Mouse (Mus musculus): ENCODE data around the gene Dync1i1. TPM values are rescaled to one million over a fixed set of nuclear protein-coding genes. Genes with fewer than 3 reads are reported as not detected.

Gene Dync1i1
- polyA plus RNA-seq, 1 experiment from 2014 or later: 1.4 TPM

GRCm38 (mm10) chr6:6027664-6028063, 302.2 kb downstream of the Dync1i1 start:
- no peak for TF ChIP-seq CTCF (IDR thresholded peaks at IDR 0.05; ENCODE audit: low read depth)
- Histone ChIP-seq H3K9ac (ENCODE audit: low read depth, low read length) (no peak overlapping the region), H3K4me2 (ENCODE audit: low read length) (no peak overlapping the region), H3K27me3 (ENCODE audit: insufficient read depth, low read length) (no peaks in the 10 kb centered on the region), H3K36me3 (ENCODE audit: insufficient read depth, low read length) (no peaks in the 10 kb centered on the region), H3K27ac (no peak overlapping the region), H3K4me1 (replicated peaks; ENCODE audit: insufficient read depth, low read length) (no peaks in the 10 kb centered on the region), H3K4me3 (replicated peaks; ENCODE audit: low read depth, low read length) (no peak overlapping the region), H3K9me3 (replicated peaks; ENCODE audit: low read length) (no peaks in the 10 kb centered on the region)
- ATAC-seq (replicated peaks; ENCODE audit: low FRiP score, low read depth) (no peak), DNase-seq (ENCODE audit: low spot score) (no peak)
- 93% methylated on average over 6 of the region's 6 CpGs for WGBS

GRCm38 (mm10) chr6:6038773-6039550, 313.5 kb downstream of the Dync1i1 start:
- no peak overlapping the region for H3K9ac ChIP-seq (ENCODE audit: low read depth, low read length)
- H3K27me3 ChIP-seq (ENCODE audit: insufficient read depth, low read length): no peaks in the 10 kb centered on the region
- no peak for TF ChIP-seq CTCF (IDR thresholded peaks at IDR 0.05; ENCODE audit: low read depth)
- no peaks in the 10 kb centered on the region for H3K4me1 ChIP-seq (replicated peaks; ENCODE audit: insufficient read depth, low read length)
- H3K27ac ChIP-seq: no peak overlapping the region
- H3K4me3 ChIP-seq (replicated peaks; ENCODE audit: low read depth, low read length): no peak overlapping the region
- H3K36me3 ChIP-seq (ENCODE audit: insufficient read depth, low read length): no peaks in the 10 kb centered on the region
- 54% methylated on average over 18 of the region's 18 CpGs for WGBS
- ATAC-seq (replicated peaks; ENCODE audit: low FRiP score, low read depth) (no peak), DNase-seq (ENCODE audit: low spot score) (no peak)
- H3K4me2 ChIP-seq (ENCODE audit: low read length): no peak overlapping the region
- H3K9me3 ChIP-seq (replicated peaks; ENCODE audit: low read length): no peaks in the 10 kb centered on the region

- H3K27ac ChIP-seq: no peak overlapping the region
- H3K4me3 ChIP-seq (replicated peaks; ENCODE audit: low read depth, low read length): no peak overlapping the region
- 50% methylated on average over 12 of the region's 12 CpGs for WGBS
- no peaks in the 10 kb centered on the region for H3K27me3 ChIP-seq (ENCODE audit: insufficient read depth, low read length)
- H3K4me1 ChIP-seq (replicated peaks; ENCODE audit: insufficient read depth, low read length): no peaks in the 10 kb centered on the region
- DNase-seq (ENCODE audit: low spot score): no peak
- no peaks in the 10 kb centered on the region for H3K9me3 ChIP-seq (replicated peaks; ENCODE audit: low read length)
- no peak overlapping the region for H3K9ac ChIP-seq (ENCODE audit: low read depth, low read length)
- no peak for TF ChIP-seq CTCF (IDR thresholded peaks at IDR 0.05; ENCODE audit: low read depth)
- H3K4me2 ChIP-seq (ENCODE audit: low read length): no peak overlapping the region
- ATAC-seq (replicated peaks; ENCODE audit: low FRiP score, low read depth): no peak
- 0 out of 2 replicates have a peak, but pooled peaks cover 2% of the 10 kb centered on the region for H3K36me3 ChIP-seq (ENCODE audit: insufficient read depth, low read length)
Observed at GRCm38 (mm10) chr6:6046729-6047424, 321.4 kb downstream of the Dync1i1 start.

GRCm38 (mm10) chr6:6052696-6053095, 327.3 kb downstream of the Dync1i1 start:
- H3K4me2 ChIP-seq (ENCODE audit: low read length): no peak overlapping the region
- H3K9me3 ChIP-seq (replicated peaks; ENCODE audit: low read length): no peaks in the 10 kb centered on the region
- 0 out of 2 replicates have a peak, but pooled peaks cover 2% of the 10 kb centered on the region for H3K36me3 ChIP-seq (ENCODE audit: insufficient read depth, low read length)
- H3K9ac ChIP-seq (ENCODE audit: low read depth, low read length): no peak overlapping the region
- DNase-seq (ENCODE audit: low spot score): no peak
- 68% methylated on average over 11 of the region's 11 CpGs for WGBS
- no peaks in the 10 kb centered on the region for H3K27me3 ChIP-seq (ENCODE audit: insufficient read depth, low read length)
- no peaks in the 10 kb centered on the region for H3K4me1 ChIP-seq (replicated peaks; ENCODE audit: insufficient read depth, low read length)
- no peak for ATAC-seq (replicated peaks; ENCODE audit: low FRiP score, low read depth)
- TF ChIP-seq CTCF (IDR thresholded peaks at IDR 0.05; ENCODE audit: low read depth): no peak
- H3K27ac ChIP-seq: no peak overlapping the region
- H3K4me3 ChIP-seq (replicated peaks; ENCODE audit: low read depth, low read length): no peak overlapping the region

GRCm38 (mm10) chr6:6053946-6054345, 328.5 kb downstream of the Dync1i1 start:
- no peaks in the 10 kb centered on the region for H3K4me1 ChIP-seq (replicated peaks; ENCODE audit: insufficient read depth, low read length)
- DNase-seq (ENCODE audit: low spot score) (peak; percentile 27), ATAC-seq (replicated peaks; ENCODE audit: low FRiP score, low read depth) (no peak)
- H3K9me3 ChIP-seq (replicated peaks; ENCODE audit: low read length): no peaks in the 10 kb centered on the region
- H3K27me3 ChIP-seq (ENCODE audit: insufficient read depth, low read length): no peaks in the 10 kb centered on the region
- H3K4me3 ChIP-seq (replicated peaks; ENCODE audit: low read depth, low read length): no peak overlapping the region
- 49% methylated on average over 3 of the region's 3 CpGs for whole genome bisulfite sequencing
- no peak overlapping the region for H3K4me2 ChIP-seq (ENCODE audit: low read length)
- H3K27ac ChIP-seq: no peak overlapping the region
- H3K36me3 ChIP-seq (ENCODE audit: insufficient read depth, low read length): 0 out of 2 replicates have a peak, but pooled peaks cover 2% of the 10 kb centered on the region
- no peak for TF ChIP-seq CTCF (IDR thresholded peaks at IDR 0.05; ENCODE audit: low read depth)
- H3K9ac ChIP-seq (ENCODE audit: low read depth, low read length): no peak overlapping the region

GRCm38 (mm10) chr6:6058548-6058947, 333.1 kb downstream of the Dync1i1 start:
- Histone ChIP-seq H3K9me3 (replicated peaks; ENCODE audit: low read length) (no peaks in the 10 kb centered on the region), H3K27ac (no peak overlapping the region), H3K4me2 (ENCODE audit: low read length) (no peak overlapping the region), H3K4me3 (replicated peaks; ENCODE audit: low read depth, low read length) (no peak overlapping the region), H3K27me3 (ENCODE audit: insufficient read depth, low read length) (no peaks in the 10 kb centered on the region), H3K36me3 (ENCODE audit: insufficient read depth, low read length) (no peaks in the 10 kb centered on the region), H3K9ac (ENCODE audit: low read depth, low read length) (no peak overlapping the region), H3K4me1 (replicated peaks; ENCODE audit: insufficient read depth, low read length) (no peaks in the 10 kb centered on the region)
- WGBS: 54% methylated on average over 3 of the region's 3 CpGs
- no peak for ATAC-seq (replicated peaks; ENCODE audit: low FRiP score, low read depth)
- DNase-seq (ENCODE audit: low spot score): no peak
- TF ChIP-seq CTCF (IDR thresholded peaks at IDR 0.05; ENCODE audit: low read depth): no peak

All from kidney, postnatal 0 days (tissue).